Mouse (Mus musculus) kidney, adult 2 months (tissue): ENCODE data around the gene Zfp553.

Source experiments
- CTCF ChIP-seq: fragments of 200-500 bp; conservative IDR thresholded peaks from 2 replicates; pipeline ENCODE4 v1.5.1; 2011; ENCODE audit warnings: low read depth, mild to moderate bottlenecking, control low read depth, low read length, moderate library complexity, mixed read lengths; ENCODE audit not compliant: insufficient read depth, insufficient read length
- POLR2A ChIP-seq: fragments of 200-500 bp; IDR thresholded peaks from one replicate; pipeline ENCODE4 v1.6.1; 2011; ENCODE audit warnings: low read depth, low read length, control low read depth

DNA sequence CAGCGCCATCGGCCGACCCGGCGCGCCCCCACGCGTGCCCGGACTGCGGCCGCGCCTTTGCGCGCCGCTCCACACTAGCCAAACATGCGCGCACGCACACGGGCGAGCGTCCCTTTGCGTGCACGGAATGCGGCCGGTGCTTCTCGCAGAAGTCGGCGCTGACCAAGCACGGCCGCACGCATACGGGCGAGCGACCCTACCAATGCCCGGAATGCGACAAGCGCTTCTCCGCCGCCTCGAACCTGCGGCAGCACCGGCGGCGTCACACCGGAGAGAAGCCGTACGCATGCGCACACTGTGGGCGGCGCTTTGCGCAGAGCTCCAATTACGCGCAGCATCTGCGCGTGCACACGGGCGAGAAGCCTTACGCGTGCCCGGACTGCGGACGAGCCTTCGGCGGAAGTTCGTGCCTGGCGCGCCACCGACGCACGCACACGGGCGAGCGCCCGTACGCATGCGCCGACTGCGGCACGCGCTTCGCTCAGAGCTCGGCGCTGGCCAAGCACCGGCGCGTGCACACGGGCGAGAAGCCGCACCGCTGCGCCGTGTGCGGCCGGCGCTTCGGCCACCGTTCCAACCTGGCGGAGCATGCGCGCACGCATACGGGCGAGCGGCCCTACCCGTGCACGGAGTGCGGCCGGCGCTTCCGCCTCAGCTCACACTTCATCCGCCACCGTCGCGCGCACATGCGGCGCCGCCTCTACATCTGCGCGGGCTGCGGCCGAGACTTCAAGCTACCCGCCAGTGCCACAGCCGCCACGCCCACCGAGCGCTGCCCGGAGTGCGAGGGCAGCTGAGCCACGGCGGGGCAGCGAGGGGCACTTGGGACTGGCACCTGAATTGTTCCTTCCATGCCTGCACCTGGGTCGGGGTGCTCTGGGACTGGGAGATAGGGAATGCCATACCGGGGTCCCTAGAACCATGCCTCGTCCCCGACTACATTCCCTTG, 21.2 kb downstream of the Zfp553 start:
- TF ChIP-seq POLR2A: peak; percentile 46
- TF ChIP-seq CTCF: no peak
